Mouse (Mus musculus) left cerebral cortex, adult 8-10 months (tissue): ENCODE measurements around the gene Gapvd1. TPM values are rescaled to one million over a fixed set of nuclear protein-coding genes. Genes with fewer than 3 reads are reported as not detected.
"Not testable (repeated sequence)": the region's sequence is repeated elsewhere in the genome, so short reads cannot be mapped to it uniquely, and the experiment has no call there.

Experiments used
- DNase-seq, 2 experiments: peaks; one replicate each; pipeline ENCODE4 v3.0.0; 2022; ENCODE audit warnings: low spot score in 2 of 2
- total RNA-seq, 4 experiments: library from RNA; stranded (reverse); gene quantifications; 2 replicates each; pipeline ENCODE4 v1.2.4; 2022

Gapvd1 gene
- total RNA-seq, 4 experiments from 2014 or later, result 92.9 to 97.7 (median 96.1) TPM

- peak; percentile 98 to 100 for DNase-seq
Observed at GRCm38 (mm10) chr2:34771368-34772226, 16.6 kb upstream of the Gapvd1 start, which contains the start of gene Hspa5. Gene Hspa5, plus strand, starts transcription at chr2:34771970.

- no peak for DNase-seq
Observed at GRCm38 (mm10) chr2:34770951-34771350, 15.9 kb upstream of the Gapvd1 start.

- no peak for DNase-seq
Observed at GRCm38 (mm10) chr2:34770049-34770448, 15.0 kb upstream of the Gapvd1 start.

- DNase-seq, result no peak
Observed at GRCm38 (mm10) chr2:34764801-34765200, 9.8 kb upstream of the Gapvd1 start.

GRCm38 (mm10) chr2:34762872-34763271 lies 7.8 kb upstream of the Gapvd1 start:
- DNase-seq, result no peak

GRCm38 (mm10) chr2:34762174-34762573 lies 7.1 kb upstream of the Gapvd1 start:
- DNase-seq, result no peak

GRCm38 (mm10) chr2:34761272-34761671 lies 6.2 kb upstream of the Gapvd1 start:
- not testable (repeated sequence) for DNase-seq

- DNase-seq, result no peak
Observed at GRCm38 (mm10) chr2:34757341-34757740, 2.3 kb upstream of the Gapvd1 start.

- peak; percentile 64 to 78 for DNase-seq
Observed at GRCm38 (mm10) chr2:34753811-34754550, 1.1 kb downstream of the Gapvd1 start.

- no peak for DNase-seq
Observed at GRCm38 (mm10) chr2:34750245-34750644, 4.8 kb downstream of the Gapvd1 start.

GRCm38 (mm10) chr2:34748479-34748878 lies 6.6 kb downstream of the Gapvd1 start:
- DNase-seq, result no peak

- no peak for DNase-seq
Observed at GRCm38 (mm10) chr2:34745673-34746072, 9.4 kb downstream of the Gapvd1 start.

GRCm38 (mm10) chr2:34744476-34744875 lies 10.6 kb downstream of the Gapvd1 start:
- no peak for DNase-seq

- DNase-seq, result no peak
Observed at GRCm38 (mm10) chr2:34742675-34743074, 12.4 kb downstream of the Gapvd1 start.

GRCm38 (mm10) chr2:34741390-34742159 lies 13.5 kb downstream of the Gapvd1 start:
- DNase-seq, result no peak

GRCm38 (mm10) chr2:34739684-34740391 lies 15.2 kb downstream of the Gapvd1 start:
- no peak for DNase-seq

GRCm38 (mm10) chr2:34737911-34738310 lies 17.1 kb downstream of the Gapvd1 start:
- no peak for DNase-seq

- DNase-seq, result no peak
Observed at GRCm38 (mm10) chr2:34736626-34737025, 18.4 kb downstream of the Gapvd1 start.

GRCm38 (mm10) chr2:34727045-34727728 lies 27.8 kb downstream of the Gapvd1 start:
- DNase-seq, result no peak

GRCm38 (mm10) chr2:34725269-34725668 lies 29.8 kb downstream of the Gapvd1 start:
- no peak for DNase-seq
